Mouse (Mus musculus) urinary bladder, postnatal 4 days (tissue): ENCODE results near the gene Gm9789.
"Not testable (repeated sequence)": the region's sequence is repeated elsewhere in the genome, so short reads cannot be mapped to it uniquely, and the experiment has no call there.

Experiments
- DNase-seq, 2 experiments: peaks; one replicate each; pipeline ENCODE4 v3.0.0; 2021 to 2022; ENCODE audit warnings: low spot score in 2 of 2

Gene Gm9789

GRCm38 (mm10) chr16:89157652-89158051, at the start of gene Gm9789:
Gene Gm9789, plus strand, starts transcription at chr16:89157952.
- no peak for DNase-seq

GRCm38 (mm10) chr16:89140551-89140950, 17.2 kb upstream of the Gm9789 start, which contains the start of gene Gm6358:
Gene Gm6358, plus strand, starts transcription at chr16:89140851.
- DNase-seq = no peak

- DNase-seq = no peak
Observed at GRCm38 (mm10) chr16:89150786-89151185, 7.0 kb upstream of the Gm9789 start, which contains the start of gene Gm10061. Gene Gm10061, plus strand, starts transcription at chr16:89151086.

GRCm38 (mm10) chr16:89169190-89169589, 11.4 kb downstream of the Gm9789 start, which contains the start of gene Gm7735:
Gene Gm7735, plus strand, starts transcription at chr16:89169490.
- not testable (repeated sequence) for DNase-seq

- no peak for DNase-seq
Observed at GRCm38 (mm10) chr16:89174435-89174834, 16.7 kb downstream of the Gm9789 start, which contains the start of gene 1110057P08Rik. Gene 1110057P08Rik, plus strand, starts transcription at chr16:89174735.

- no peak for DNase-seq
Observed at GRCm38 (mm10) chr16:89188621-89189020, 30.9 kb downstream of the Gm9789 start.

- no peak for DNase-seq
Observed at GRCm38 (mm10) chr16:89205561-89205960, 47.8 kb downstream of the Gm9789 start, which contains the start of gene Krtap20-2. Gene Krtap20-2, plus strand, starts transcription at chr16:89205861.
